Mouse (Mus musculus) left cerebral cortex, adult 18-20 months (tissue): ENCODE measurements around the gene Sall4. TPM values are rescaled to one million over a fixed set of nuclear protein-coding genes. Genes with fewer than 3 reads are reported as not detected.

ENCODE experiments used
- total RNA-seq, 2 experiments: library from RNA; stranded (reverse); gene quantifications; 2 replicates each; pipeline ENCODE4 v1.2.3; 2021

Sall4 gene
- total RNA-seq, 2 experiments from 2014 or later = 0.07 to 0.44 TPM

Other genes with a start within 250 kb of the Sall4 start
- 10 to 100 TPM in 1 of 2 experiments, 1 to 10 TPM in 1; 9.3 to 11.7 TPM for gene Nfatc2, start 166.3 kb downstream of the Sall4 start, total RNA-seq
- 100 to 1,000 TPM; 417 to 436 TPM for gene Atp9a, start 25.5 kb downstream of the Sall4 start, total RNA-seq
- 10 to 100 TPM; 15.7 to 16.7 TPM for gene Zfp64, start 187.6 kb upstream of the Sall4 start, total RNA-seq